Mouse (Mus musculus) hindbrain, embryonic 15.5 days (tissue): ENCODE measurements around the gene Tcp10c. TPM values are rescaled to one million over a fixed set of nuclear protein-coding genes. Genes with fewer than 3 reads are reported as not detected.
"Not testable (repeated sequence)": the region's sequence is repeated elsewhere in the genome, so short reads cannot be mapped to it uniquely, and the experiment has no call there.

Source experiments
- ATAC-seq: fragments of 200-750 bp; cut with Nextera tagmentation; 2 replicates; pipeline ENCODE4 v1.8.0; 2017; ENCODE audit warnings: low read depth, moderate number of reproducible peaks, moderate TSS enrichment; ENCODE audit not compliant: low FRiP score
- H3K27ac ChIP-seq: fragments of 300-500 bp; sonication (generic); replicated peaks from 2 replicates; pipeline ENCODE4 v1.5.1; 2015; ENCODE audit warnings: mild to moderate bottlenecking, inconsistent platforms
- H3K27me3 ChIP-seq: fragments of 300-500 bp; sonication (generic); 2 replicates; pipeline ENCODE4 v1.6.1; 2015; ENCODE audit warnings: control low read depth, inconsistent platforms
- H3K36me3 ChIP-seq: fragments of 300-500 bp; sonication (generic); 2 replicates; pipeline ENCODE4 v1.6.1; 2015; ENCODE audit warnings: control low read depth, inconsistent platforms
- H3K4me1 ChIP-seq: fragments of 300-500 bp; sonication (generic); replicated peaks from 2 replicates; pipeline ENCODE4 v1.6.1; 2015; ENCODE audit warnings: control low read depth, inconsistent platforms
- H3K4me2 ChIP-seq: fragments of 300-500 bp; sonication (generic); 2 replicates; pipeline ENCODE4 v1.6.1; 2015; ENCODE audit warnings: moderate library complexity, mild to moderate bottlenecking, inconsistent platforms
- H3K4me3 ChIP-seq: fragments of 300-500 bp; sonication (generic); 2 replicates; pipeline ENCODE4 v1.5.1; 2015; ENCODE audit warnings: mild to moderate bottlenecking, inconsistent platforms
- H3K9ac ChIP-seq: fragments of 300-500 bp; sonication (generic); 2 replicates; pipeline ENCODE4 v1.6.1; 2015; ENCODE audit warnings: inconsistent platforms
- H3K9me3 ChIP-seq: fragments of 300-500 bp; sonication (generic); 2 replicates; pipeline ENCODE4 v1.6.1; 2016; ENCODE audit warnings: control low read depth, inconsistent platforms
- WGBS: fragments of 180-500 bp; shearing (Covaris S2); methylation state at CpG from one replicate; pipeline ENCODE4 v1.1.7; 2015; 5-methylcytosine and 5-hydroxymethylcytosine counted together
- polyA plus RNA-seq: library from polyadenylated mRNA; unstranded; fragments of >200 nt; fragmentation: Nextera tagmentation; extraction: Ambion mirVana; gene quantifications from 2 replicates; pipeline ENCODE4 v1.2.1, GENCODE M21; 2015

Tcp10c gene
- polyA plus RNA-seq, 1 experiment from 2014 or later, result 0.05 TPM

DNA sequence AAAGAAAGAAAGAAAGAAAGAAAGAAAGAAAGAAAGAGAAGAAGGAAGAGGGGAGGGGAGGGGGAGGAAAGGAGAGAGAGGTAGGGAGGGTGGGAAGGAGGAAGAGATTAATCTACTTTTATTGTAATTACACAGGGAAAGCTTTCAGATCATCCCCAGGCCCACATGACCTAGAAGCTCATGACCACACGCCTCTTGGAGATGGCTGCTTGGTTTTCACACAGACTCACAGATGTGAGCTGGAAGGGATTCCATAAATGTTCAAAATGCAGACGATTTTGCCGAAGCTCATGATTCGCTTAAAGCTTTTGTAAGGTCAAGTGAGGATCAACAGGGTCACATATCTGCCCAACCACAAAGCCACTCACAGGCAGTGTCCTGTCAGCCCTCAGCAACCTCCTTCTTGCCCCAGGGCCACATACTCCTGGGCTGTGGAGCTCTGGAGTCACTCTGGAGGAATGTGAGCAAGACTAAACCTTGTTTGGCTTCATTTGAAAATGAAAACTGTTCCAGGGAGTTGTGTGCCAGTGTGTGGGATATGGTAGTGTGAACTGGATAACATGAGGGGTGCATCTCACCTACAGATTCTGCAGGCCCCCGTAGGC, 49.3 kb downstream of the Tcp10c start:
- 87% methylated on average over 5 of the region's 5 CpGs for WGBS
- H3K4me1 ChIP-seq, H3K27ac ChIP-seq, H3K4me3 ChIP-seq, H3K36me3 ChIP-seq, H3K4me2 ChIP-seq, ATAC-seq, H3K27me3 ChIP-seq, H3K9ac ChIP-seq, H3K9me3 ChIP-seq: not testable (repeated sequence)

GRCm38 (mm10) chr17:13406023-13406422, 51.7 kb downstream of the Tcp10c start:
- not testable (repeated sequence) for H3K4me2 ChIP-seq, ATAC-seq
- WGBS, result 88% methylated on average over 3 of the region's 3 CpGs

DNA sequence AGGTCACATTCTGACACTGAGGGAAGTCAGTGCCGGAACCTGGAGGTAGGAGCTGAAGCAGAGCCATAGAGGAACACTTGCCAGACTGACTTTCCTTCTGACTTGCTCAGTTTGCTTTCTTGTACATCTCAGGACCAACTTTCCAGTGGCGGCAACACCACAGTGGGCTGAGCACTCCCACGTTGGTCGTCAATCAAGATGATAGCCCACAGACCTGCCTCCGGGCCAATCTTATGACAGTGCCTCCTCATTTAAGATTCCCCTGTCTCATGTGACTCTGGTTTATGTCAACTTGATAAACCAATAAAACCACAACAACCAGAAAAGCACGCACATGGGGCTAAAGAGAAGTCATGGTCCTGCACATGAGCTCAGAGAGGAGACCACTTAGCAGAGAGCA, 52.3 kb downstream of the Tcp10c start:
- not testable (repeated sequence) for H3K27ac ChIP-seq, H3K4me2 ChIP-seq, H3K9ac ChIP-seq, H3K4me1 ChIP-seq, H3K36me3 ChIP-seq, H3K4me3 ChIP-seq, H3K9me3 ChIP-seq, ATAC-seq, H3K27me3 ChIP-seq
- 91% methylated on average over 6 of the region's 6 CpGs for WGBS

More at GRCm38 (mm10) chr17:13406023-13406422, 51.7 kb downstream of the Tcp10c start:
- not testable (repeated sequence) for H3K27me3 ChIP-seq, H3K36me3 ChIP-seq, H3K4me3 ChIP-seq, H3K4me1 ChIP-seq, H3K9ac ChIP-seq, H3K27ac ChIP-seq, H3K9me3 ChIP-seq

DNA sequence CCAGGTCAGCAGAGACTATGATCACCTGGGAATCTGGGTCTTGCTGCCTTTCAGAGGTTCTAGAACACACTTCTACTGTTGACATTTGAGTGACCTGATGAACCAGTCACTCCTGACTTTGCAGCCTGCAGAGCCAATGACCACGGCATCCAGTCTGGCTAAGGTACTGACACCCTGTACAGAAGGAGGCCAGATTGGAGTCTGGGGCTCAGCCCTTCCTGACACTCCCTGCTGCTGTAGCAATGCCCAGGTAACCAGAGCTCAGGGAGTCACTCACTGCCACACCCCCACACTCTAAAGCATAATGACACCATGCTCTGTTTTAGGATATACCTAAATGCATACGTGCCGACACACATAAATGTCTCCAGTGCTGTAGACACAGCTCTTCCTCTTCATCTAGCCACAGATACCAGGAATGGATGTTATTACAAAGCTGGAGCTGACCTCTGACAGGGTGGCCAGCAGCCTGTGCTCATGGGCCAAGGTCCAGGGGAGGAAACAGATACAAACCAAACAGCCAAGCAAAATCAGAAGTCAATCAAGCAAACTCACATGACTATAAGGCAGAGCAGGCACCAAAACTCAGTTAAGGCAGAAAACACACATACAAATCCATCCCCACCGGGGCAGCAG, 53.4 kb downstream of the Tcp10c start:
- not testable (repeated sequence) for H3K4me2 ChIP-seq, H3K27me3 ChIP-seq, H3K4me1 ChIP-seq, H3K9me3 ChIP-seq, H3K27ac ChIP-seq, H3K4me3 ChIP-seq, H3K9ac ChIP-seq, H3K36me3 ChIP-seq
- peak; percentile 30; the same call in 1 of the 2 replicates for ATAC-seq
- whole genome bisulfite sequencing, result 95% methylated on average over 3 of the region's 4 CpGs

GRCm38 (mm10) chr17:13408257-13408633, 53.9 kb downstream of the Tcp10c start:
- H3K9me3 ChIP-seq, ATAC-seq, H3K4me3 ChIP-seq, H3K27ac ChIP-seq, H3K9ac ChIP-seq, H3K4me2 ChIP-seq, H3K4me1 ChIP-seq, H3K27me3 ChIP-seq, H3K36me3 ChIP-seq: not testable (repeated sequence)
- 97% methylated on average over 11 of the region's 11 CpGs for WGBS

GRCm38 (mm10) chr17:13421022-13421591, 66.7 kb downstream of the Tcp10c start:
- ATAC-seq, result not testable (repeated sequence)

DNA sequence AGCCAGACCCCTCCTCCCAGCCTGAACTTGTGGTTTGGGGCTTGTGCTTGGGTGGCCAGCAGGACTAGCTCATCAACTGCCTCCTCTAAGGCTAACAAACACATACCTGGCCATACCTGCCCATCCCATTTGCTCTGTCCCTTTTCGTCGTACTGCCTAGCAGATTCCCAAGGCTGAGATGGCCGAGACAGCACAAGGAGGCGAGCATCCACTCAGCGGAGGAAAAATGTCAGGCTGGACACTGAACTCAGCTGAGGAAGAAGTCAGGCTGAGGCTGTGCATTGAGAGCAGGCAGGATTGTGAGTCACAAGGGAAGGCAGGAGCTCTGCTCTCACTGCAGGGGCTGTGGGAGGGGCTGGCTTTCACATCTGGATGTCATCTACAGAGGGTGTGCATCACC, 68.3 kb downstream of the Tcp10c start:
- not testable (repeated sequence) for ATAC-seq, H3K36me3 ChIP-seq, H3K9me3 ChIP-seq, H3K4me3 ChIP-seq, H3K4me1 ChIP-seq, H3K27me3 ChIP-seq, H3K9ac ChIP-seq, H3K4me2 ChIP-seq, H3K27ac ChIP-seq
- WGBS, result 94% methylated on average over 5 of the region's 5 CpGs

More at GRCm38 (mm10) chr17:13421022-13421591, 66.7 kb downstream of the Tcp10c start:
- H3K27me3 ChIP-seq, H3K27ac ChIP-seq, H3K9ac ChIP-seq, H3K9me3 ChIP-seq, H3K4me2 ChIP-seq, H3K36me3 ChIP-seq, H3K4me1 ChIP-seq, H3K4me3 ChIP-seq: not testable (repeated sequence)
- WGBS, result 94% methylated on average over 11 of the region's 12 CpGs

GRCm38 (mm10) chr17:13423373-13424024, 69.1 kb downstream of the Tcp10c start:
- 68% methylated on average over 8 of the region's 8 CpGs for WGBS

DNA sequence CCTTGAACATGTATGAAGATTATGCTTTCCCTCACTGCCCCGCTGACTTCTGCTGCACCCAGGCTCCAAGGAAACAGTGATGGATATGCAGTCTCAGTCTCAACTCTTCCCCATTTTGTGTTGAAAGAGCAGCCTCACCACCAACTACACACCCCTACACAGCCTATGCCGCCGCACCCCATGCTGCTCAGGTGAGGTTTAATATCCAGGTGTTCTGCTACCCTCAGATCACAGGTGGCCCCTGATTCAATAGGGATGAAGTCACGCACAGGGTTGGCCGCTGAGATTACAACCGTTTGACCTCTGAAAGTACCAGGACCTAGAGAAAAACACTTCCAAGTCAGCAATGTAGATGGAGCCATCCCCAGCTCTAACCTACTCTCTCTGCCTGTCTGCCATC, 69.9 kb downstream of the Tcp10c start:
- not testable (repeated sequence) for H3K9me3 ChIP-seq, H3K4me3 ChIP-seq, H3K27me3 ChIP-seq, H3K4me2 ChIP-seq, H3K36me3 ChIP-seq, H3K27ac ChIP-seq, H3K4me1 ChIP-seq, H3K9ac ChIP-seq
- WGBS, result 92% methylated on average over 6 of the region's 6 CpGs
- 0 out of 2 replicates have a peak, but pooled peaks have one; percentile 24 for ATAC-seq

More at GRCm38 (mm10) chr17:13423373-13424024, 69.1 kb downstream of the Tcp10c start:
- H3K36me3 ChIP-seq, H3K27ac ChIP-seq, H3K4me2 ChIP-seq, H3K9me3 ChIP-seq, H3K9ac ChIP-seq, H3K27me3 ChIP-seq, H3K4me3 ChIP-seq, H3K4me1 ChIP-seq: not testable (repeated sequence)
- ATAC-seq, result peak; percentile 43; the same call in 1 of the 2 replicates

- H3K4me3 ChIP-seq, H3K27me3 ChIP-seq, H3K9ac ChIP-seq, H3K36me3 ChIP-seq, H3K9me3 ChIP-seq, H3K4me2 ChIP-seq, H3K27ac ChIP-seq, H3K4me1 ChIP-seq: not testable (repeated sequence)
- ATAC-seq, result 0 out of 2 replicates have a peak, but pooled peaks have one; percentile 24
- WGBS, result 75% methylated on average over 2 of the region's 5 CpGs
These were observed 71.3 kb downstream of the Tcp10c start for GRCm38 (mm10) chr17:13425694-13426093.

DNA sequence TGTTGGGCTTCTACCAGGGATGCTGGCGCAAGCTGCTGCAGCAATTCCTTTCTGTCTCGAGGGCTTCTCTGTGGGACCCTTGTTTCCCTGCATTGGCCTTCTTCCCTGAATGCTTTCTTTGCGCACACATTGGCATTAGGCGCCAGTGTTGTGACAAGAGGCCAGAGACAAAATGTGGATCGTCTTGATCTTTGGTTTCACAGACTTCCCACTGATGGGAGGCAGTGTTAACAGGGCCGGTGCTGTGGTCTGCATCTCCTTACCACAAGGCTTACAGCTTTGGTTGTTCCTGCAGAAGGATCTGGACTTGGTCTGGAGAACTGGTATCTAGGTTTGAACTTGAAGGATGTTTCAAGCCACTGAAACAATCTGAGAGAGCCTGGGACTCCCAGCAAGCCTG, 72.1 kb downstream of the Tcp10c start:
- H3K36me3 ChIP-seq, H3K4me3 ChIP-seq, H3K4me1 ChIP-seq, H3K27ac ChIP-seq, ATAC-seq, H3K9ac ChIP-seq, H3K4me2 ChIP-seq, H3K27me3 ChIP-seq, H3K9me3 ChIP-seq: not testable (repeated sequence)
- WGBS, result 94% methylated on average over 4 of the region's 6 CpGs
